Mouse (Mus musculus) brain, embryonic 18.5 days (tissue): ENCODE data around the gene Mnat1.
"Not testable (repeated sequence)": the region's sequence is repeated elsewhere in the genome, so short reads cannot be mapped to it uniquely, and the experiment has no call there.

ENCODE experiments used
- DNase-seq: peaks from one replicate; pipeline ENCODE4 v3.0.0-alpha.2; 2012; ENCODE audit warnings: low read depth, low spot score

The Mnat1 gene

GRCm38 (mm10) chr12:73147236-73147635 is 23.7 kb downstream of the Mnat1 start:
- DNase-seq: no peak

- DNase-seq: not testable (repeated sequence)
Measured at GRCm38 (mm10) chr12:73151038-73151437, 27.5 kb downstream of the Mnat1 start.

DNA sequence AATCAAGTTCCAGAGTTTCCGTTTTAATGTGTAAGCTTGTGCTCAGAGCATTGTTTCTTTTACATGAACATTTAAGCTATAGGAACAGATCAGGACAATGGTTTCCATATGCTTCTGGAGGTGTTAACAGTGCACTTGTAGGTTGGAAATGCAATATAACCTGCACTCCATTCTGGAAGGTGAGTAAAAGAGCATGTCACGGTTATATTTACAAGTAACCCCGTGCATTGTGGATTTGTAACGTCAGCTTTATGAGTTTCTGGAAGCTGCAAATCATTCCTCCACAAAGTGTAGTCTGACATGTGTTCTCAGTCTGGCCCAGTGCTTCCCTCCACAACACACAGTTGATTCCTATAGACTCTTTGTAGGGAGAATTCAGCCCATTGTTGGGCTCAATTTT is 30.6 kb downstream of the Mnat1 start:
- DNase-seq: no peak

- no peak for DNase-seq
Measured at GRCm38 (mm10) chr12:73160341-73160740, 36.8 kb downstream of the Mnat1 start.

- no peak for DNase-seq
Measured at GRCm38 (mm10) chr12:73162408-73163181, 39.1 kb downstream of the Mnat1 start.

DNA sequence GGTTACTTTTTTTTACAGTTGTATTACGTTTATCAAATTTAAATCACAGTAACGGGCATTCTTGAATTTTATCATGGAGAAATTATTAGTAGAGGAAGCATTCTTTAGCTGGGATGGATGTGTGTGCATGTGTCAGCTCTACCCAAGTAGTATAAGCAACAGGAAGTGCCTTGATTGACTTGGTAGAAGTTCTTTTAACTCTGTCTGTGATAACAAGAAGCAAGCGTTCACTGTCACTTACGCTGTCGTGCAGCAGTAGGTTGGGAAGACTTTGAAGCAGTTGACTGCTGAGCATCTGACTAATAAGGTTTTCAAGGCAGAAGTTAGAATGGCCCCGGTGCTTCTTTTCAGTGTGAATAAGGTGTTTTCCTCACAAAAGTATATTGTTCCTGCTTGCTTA is 47.3 kb downstream of the Mnat1 start:
- no peak for DNase-seq

GRCm38 (mm10) chr12:73183896-73184295 is 60.4 kb downstream of the Mnat1 start:
- no peak for DNase-seq

DNA sequence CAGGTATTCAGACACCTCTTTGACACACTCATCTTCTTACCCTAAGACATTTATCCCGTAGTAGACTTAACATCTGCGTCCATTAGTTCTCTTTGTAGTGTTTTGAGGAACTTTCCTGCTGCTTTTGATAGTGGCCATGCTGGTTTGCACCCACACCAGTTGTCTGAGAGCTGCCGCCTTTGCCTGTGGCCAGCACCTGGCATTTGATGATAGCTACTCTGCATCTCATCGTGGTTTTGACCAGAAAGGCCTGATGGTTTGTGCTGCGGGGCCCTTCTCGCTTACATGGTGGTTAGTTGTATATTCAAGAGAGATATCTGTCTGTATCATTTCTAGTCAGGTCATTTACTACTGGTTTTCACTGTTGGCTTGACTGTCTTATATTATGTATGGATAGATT is 73.8 kb downstream of the Mnat1 start:
- DNase-seq: no peak

DNA sequence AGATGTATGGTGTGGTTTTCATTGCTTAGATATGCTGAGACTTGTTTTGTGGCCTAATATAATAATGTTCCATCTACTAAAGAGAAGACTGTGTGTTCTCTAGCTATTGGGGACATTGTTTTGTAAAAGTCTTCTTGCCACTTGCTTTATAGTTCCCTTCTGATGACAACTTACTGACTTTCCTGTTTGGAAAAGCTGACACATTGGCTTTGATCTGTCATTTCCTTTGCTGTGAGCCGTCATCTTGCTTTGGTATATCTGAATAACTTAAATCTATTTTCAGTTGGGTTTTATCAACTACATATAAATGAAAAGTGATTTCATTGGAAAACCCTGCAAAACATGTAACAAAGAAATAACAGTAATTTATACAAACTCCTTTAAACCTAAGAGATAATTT is 74.9 kb downstream of the Mnat1 start:
- no peak for DNase-seq

DNA sequence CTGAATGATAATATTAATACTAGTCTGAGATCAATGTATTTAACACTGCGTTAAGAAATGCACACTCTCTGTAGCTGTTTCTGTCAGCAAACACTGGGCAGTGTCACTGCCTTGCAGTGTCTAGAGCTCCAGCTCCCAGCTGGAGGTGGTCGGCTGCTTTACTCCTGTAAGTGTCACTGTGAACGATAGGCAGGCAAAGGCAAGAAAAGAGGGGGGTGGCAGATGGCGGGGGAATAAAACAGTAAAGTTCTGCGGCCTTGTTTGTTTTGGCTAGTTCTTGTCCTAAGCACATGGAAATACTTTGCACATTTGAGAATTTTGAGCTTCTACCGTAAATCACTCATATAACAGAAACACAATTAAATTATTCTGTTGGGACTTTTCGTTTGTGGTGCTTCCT is 75.9 kb downstream of the Mnat1 start:
- DNase-seq: no peak

- no peak for DNase-seq
Measured at GRCm38 (mm10) chr12:73201587-73201986, 78.1 kb downstream of the Mnat1 start.

DNA sequence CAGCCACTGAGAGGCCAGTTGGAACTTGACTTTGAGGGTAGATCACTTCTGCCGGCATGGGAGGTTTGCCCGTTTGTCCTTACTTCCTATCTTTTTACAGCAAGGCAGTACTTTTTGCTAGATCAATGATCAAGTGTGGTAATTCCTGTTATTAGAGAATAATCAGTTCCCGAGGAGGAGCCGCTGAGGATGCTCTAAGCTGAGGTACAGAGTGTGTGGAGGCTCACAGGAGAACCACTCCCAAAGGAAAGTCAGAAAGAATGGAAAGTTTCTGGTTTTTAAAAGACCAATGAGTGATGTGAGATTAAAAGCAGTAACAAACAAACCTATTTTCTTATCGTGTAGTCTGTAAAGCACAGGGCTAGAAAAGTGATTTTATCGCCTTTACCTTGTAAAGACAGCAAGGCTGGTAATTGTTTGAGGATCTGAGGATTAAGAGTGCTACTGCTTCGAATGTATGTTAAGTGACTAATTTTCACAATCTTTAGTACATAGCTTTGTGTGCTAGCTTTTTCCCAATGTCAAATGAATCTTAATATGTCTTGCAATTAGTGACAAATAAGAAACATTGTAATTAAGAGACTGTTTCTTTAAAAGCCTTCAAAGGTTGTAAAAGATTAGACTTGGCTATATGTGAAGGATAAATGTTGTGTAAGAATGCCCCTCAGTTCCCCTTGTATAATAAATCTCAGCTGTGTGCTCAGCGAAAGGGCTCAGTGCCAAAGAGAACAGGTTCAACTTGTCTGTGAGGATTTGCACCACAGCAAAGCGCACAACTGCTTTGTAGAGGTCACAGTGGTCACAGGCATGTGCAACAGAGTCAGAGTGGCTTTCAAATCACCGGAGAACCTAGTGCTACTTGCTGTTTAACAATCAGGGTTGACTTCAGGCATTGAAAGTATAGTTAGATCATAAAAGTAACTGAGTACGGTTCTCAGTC is 82.5 kb downstream of the Mnat1 start:
- no peak for DNase-seq

DNA sequence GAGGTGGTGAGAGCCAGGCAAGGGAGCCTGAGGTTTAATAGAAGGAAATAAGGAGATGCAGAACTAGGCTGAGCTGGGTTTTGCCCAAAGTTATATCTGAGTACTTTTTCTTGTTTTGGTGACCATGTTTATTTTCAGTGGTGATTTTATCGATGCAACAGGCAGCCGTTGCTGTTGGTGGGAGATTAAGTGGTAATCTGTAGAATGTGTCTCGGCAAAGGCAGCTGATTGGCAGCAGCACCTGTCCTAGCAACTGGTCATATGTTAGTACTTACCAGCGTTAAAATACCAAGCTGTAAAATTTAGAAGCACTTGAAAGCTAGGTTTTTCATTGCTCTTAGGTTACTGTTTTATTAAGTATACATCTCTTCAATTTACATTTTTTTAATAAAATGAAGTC is 83.5 kb downstream of the Mnat1 start:
- DNase-seq: no peak

- no peak for DNase-seq
Measured at GRCm38 (mm10) chr12:73207461-73207860, 83.9 kb downstream of the Mnat1 start.

GRCm38 (mm10) chr12:73208518-73208917 is 85.0 kb downstream of the Mnat1 start:
- no peak for DNase-seq

DNA sequence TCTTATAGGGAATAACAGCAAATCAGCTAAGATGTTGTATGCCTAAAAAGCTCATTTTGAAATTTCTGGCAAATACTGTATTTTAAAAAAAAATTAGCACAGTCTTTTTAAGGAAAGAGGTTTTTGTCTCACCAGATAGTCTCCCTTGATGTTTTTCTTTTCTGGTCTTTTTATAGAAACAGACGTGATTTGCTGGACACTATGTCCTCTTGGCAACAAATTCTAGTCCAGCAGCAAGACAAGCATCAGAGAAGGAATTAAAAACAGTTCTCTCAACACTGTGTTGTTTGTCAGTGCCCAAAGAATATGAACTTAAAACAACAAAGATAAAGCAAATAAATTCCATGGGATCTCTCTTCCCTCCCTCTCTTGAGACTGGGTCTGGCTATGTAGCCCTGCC is 85.6 kb downstream of the Mnat1 start:
- no peak for DNase-seq

DNA sequence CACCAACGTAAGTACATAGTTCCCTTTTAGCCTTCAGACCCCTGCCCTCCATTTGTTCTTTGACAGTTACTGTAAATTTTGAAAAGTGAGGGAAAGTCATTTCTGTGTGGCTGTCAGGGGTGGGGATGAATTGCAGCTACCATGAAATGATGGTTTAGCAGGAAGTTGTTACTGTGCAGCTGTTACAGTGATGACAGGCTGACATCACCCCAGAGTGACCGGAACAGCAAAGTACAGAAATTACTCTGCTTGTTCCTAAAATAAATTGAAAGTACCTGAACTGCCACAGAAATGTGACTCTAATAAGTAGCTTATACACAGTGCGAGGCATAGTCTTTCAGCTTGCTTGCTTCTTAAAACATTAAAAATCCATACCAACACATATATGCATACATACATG is 86.9 kb downstream of the Mnat1 start:
- DNase-seq: no peak

DNA sequence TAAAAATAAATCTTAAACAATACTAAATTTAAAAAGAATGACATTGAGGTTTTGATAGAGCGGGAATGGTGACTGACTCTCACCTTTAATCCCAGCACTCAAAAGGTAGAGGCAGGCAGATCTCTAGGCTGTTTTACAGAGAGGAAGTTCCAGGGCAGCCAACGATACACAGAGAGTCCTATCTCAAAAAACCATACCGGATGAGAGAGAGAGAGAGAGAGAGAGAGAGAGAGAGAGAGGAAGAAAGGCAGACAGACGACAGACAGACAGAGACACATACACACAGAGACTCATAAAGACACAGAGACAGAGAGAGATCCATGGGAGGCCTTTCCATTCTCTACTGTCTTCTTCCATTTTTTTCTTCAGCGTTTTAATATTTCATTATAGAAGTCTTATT is 92.3 kb downstream of the Mnat1 start:
- DNase-seq: no peak

DNA sequence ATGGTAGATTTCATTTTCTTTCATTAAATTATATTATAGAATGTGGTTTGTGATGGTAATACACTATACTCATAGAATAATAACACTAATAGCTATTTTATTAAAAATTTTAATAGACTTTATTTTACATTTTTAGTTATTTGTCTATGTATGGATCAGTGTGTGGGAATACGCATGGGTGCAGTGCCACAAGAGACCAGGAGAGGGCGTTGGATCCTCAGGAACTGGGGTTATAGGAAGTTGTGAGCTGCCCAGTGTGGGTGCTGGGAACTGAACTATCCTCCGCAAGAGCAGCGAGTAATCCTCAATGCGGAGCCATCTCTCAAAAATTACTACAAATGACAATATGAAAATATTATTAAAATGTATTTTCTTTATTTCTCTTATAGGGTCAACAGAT is 95.1 kb downstream of the Mnat1 start:
- DNase-seq: no peak

GRCm38 (mm10) chr12:73221235-73221634 is 97.7 kb downstream of the Mnat1 start:
- no peak for DNase-seq

GRCm38 (mm10) chr12:73223872-73224271 is 100.4 kb downstream of the Mnat1 start:
- DNase-seq: no peak

DNA sequence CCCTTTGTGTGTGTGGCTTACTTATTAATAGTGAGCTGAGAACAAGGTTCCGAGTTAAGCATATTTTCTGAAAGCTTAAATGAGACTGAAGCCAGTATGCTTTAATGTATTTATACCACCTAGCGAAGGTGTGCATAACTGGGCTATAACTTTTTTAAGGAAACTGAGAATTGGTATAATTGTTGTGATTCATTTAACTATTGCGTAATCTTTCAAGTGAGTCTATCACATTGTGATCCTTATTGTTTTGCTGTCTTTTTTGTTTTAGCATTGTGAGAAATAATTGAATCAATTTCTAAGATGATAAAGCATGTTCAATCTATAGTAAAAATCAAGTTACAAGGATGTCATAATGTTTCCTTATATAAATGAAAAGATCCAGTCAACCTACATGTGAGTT is 104.9 kb downstream of the Mnat1 start:
- no peak for DNase-seq

- DNase-seq: no peak
Measured at GRCm38 (mm10) chr12:73230196-73230595, 106.7 kb downstream of the Mnat1 start.
